Mouse (Mus musculus): ENCODE data around the gene Gm5891. TPM values are rescaled to one million over a fixed set of nuclear protein-coding genes. Genes with fewer than 3 reads are reported as not detected.
"Not testable (repeated sequence)": the region's sequence is repeated elsewhere in the genome, so short reads cannot be mapped to it uniquely, and the experiment has no call there.

Gm5891 gene
- polyA plus RNA-seq (2017; shearing (Covaris generic)) = not detected

DNA sequence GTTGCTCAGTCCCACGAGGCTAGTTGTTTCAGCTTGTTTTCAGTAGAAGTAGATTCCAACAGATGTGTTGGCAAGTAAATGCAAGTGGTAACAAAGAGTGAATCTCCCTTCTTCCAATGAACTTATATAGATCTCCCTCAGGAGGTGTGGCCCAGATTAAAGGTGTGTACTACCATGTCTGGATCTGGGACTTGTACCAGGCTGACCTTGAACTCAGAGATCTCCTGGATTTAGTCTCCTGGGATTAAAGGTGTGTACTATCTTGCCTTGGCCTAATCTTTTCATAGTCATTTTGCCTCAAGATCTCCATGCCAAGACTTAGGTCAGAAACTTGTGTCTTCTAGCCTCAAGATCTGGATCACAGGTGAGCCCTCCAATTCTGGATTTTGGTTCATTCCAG, at the start of gene Gm5891:
Gm5891 (minus strand) TSS at position 101 of the 400 bp plus-strand sequence.
- not testable (repeated sequence) for ATAC-seq

Other genes with a start within 250 kb of the Gm5891 start
- not detected for gene Gm4175, start 159.8 kb downstream of the Gm5891 start, polyA plus RNA-seq (2017; shearing (Covaris generic))
- not detected for gene Gm4177, start 124.6 kb downstream of the Gm5891 start, polyA plus RNA-seq (2017; shearing (Covaris generic))
- gene Vmn1r135, start 88.9 kb downstream of the Gm5891 start, polyA plus RNA-seq (2017; shearing (Covaris generic)) = not detected
- not detected for gene Gm5725, start 77.0 kb downstream of the Gm5891 start, polyA plus RNA-seq (2017; shearing (Covaris generic))
- gene Vmn1r137, start 73.3 kb upstream of the Gm5891 start, polyA plus RNA-seq (2017; shearing (Covaris generic)) = not detected
- gene Vmn1r138, start 107.6 kb upstream of the Gm5891 start, polyA plus RNA-seq (2017; shearing (Covaris generic)) = not detected
- gene Gm6176, start 135.0 kb upstream of the Gm5891 start, polyA plus RNA-seq (2017; shearing (Covaris generic)) = not detected
- gene Vmn1r139, start 147.8 kb upstream of the Gm5891 start, polyA plus RNA-seq (2017; shearing (Covaris generic)) = not detected
- not detected for gene Gm16451, start 197.0 kb upstream of the Gm5891 start, polyA plus RNA-seq (2017; shearing (Covaris generic))
- not detected for gene Gm10666, start 213.4 kb upstream of the Gm5891 start, polyA plus RNA-seq (2017; shearing (Covaris generic))
- not detected for gene Vmn1r142, start 242.7 kb upstream of the Gm5891 start, polyA plus RNA-seq (2017; shearing (Covaris generic))